Mouse (Mus musculus): Measurements from ENCODE around the gene Ptpn12. TPM values are rescaled to one million over a fixed set of nuclear protein-coding genes. Genes with fewer than 3 reads are reported as not detected.
A peak's percentile ranks its signal among the peaks of the same experiment; 100 is the strongest.

Ptpn12 gene
- polyA plus RNA-seq, 1 experiment from 2014 or later, result 22.5 TPM

DNA sequence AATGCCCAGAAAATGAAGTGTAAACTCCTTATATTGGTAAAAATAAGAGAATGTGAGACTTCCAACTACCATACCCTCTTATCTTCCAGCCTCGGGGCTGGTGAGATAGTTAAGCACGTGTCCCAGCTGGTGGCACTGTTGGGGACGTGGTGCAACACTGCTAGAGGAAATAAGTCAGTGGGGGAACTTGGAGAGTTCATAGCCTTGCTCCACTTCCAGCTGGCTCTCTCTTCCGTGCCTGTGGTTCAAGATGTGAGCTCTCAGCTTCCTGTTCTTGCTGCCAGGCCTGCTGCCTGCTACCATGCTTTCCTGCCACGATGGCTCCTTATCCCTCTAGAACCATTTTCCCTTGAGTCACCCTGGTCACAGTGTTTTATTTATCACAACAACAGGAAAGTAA, 114.5 kb downstream of the Ptpn12 start:
- peak; percentile 54; the same call in 1 of the 2 replicates for ATAC-seq (replicated peaks; ENCODE audit: insufficient number of reproducible peaks, low FRiP score, low TSS enrichment)
- no peaks in the 10 kb centered on the region for H3K9me3 ChIP-seq (replicated peaks; ENCODE audit: control insufficient read depth, low read length)
- 18% methylated on average over 5 of the region's 5 CpGs for WGBS (ENCODE audit: insufficient replicate concordance)
- H3K36me3 ChIP-seq (ENCODE audit: control insufficient read depth, insufficient read depth, low read length), result no peaks in the 10 kb centered on the region
- H3K9ac ChIP-seq (ENCODE audit: low read depth, low read length), result no peak overlapping the region
- H3K27ac ChIP-seq (ENCODE audit: low read depth, low read length), result peak overlapping the region; percentile 79
- H3K4me3 ChIP-seq (ENCODE audit: low read depth, low read length), result no peak overlapping the region
- no peaks in the 10 kb centered on the region for H3K27me3 ChIP-seq (ENCODE audit: control insufficient read depth, insufficient read depth, low read length)
- peaks cover 44% of the 10 kb centered on the region for H3K4me1 ChIP-seq (ENCODE audit: control insufficient read depth, insufficient read depth, low read length)
- no peak overlapping the region for H3K4me2 ChIP-seq

DNA sequence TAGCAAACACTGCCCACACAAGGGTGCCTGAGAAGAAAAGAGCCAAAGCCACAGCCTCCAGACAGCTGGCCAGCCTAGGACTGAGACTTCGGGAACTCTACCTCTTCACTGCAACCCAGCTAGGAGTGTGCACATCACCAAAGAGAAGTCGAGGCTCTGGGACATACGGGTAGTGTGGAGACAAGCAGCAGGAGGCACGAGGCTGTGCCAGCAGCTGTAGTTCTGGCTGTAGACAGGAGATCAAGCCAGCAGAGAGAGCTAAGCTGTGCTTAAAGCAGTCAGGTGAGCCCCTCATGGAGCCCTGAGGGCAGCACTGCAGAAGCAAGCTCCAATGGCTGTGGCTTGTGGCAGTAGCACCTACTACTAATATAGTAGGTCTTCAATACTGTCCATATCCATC, 115.0 kb downstream of the Ptpn12 start:
- WGBS (ENCODE audit: insufficient replicate concordance), result 58% methylated on average over 4 of the region's 4 CpGs
- ATAC-seq (replicated peaks; ENCODE audit: insufficient number of reproducible peaks, low FRiP score, low TSS enrichment), result no peak
- H3K27ac ChIP-seq (ENCODE audit: low read depth, low read length), result peak overlapping the region; percentile 79

DNA sequence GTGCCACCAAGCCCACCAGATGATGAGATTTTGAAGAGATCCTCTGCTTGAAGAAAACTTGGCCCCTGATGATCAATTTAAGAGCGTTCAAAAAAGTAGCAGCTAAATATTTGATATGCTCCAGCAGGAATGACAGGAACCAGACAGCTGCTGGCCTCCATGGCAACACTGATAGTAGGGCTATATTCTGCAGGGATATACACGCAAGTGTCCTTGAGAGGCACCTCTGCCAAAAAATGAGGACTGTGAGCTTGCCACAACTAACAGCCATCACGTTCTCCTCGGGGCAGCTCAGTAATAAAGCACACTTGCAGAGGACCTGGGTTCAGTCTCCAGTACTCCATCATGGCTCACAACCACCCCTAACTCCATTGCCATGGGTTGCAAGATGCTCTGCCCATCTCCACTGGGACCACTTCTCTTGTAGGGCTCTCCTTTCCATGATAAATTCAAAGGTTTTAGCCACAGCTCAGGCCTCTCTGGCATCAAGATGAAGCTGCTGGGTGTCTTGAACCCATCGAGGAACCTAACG, 115.6 kb downstream of the Ptpn12 start:
- no peak for ATAC-seq (replicated peaks; ENCODE audit: insufficient number of reproducible peaks, low FRiP score, low TSS enrichment)

More for the DNA sequence above, 115.0 kb downstream of the Ptpn12 start:
- H3K9ac ChIP-seq (ENCODE audit: low read depth, low read length), result no peak overlapping the region
- H3K27me3 ChIP-seq (ENCODE audit: control insufficient read depth, insufficient read depth, low read length), result no peaks in the 10 kb centered on the region
- H3K36me3 ChIP-seq (ENCODE audit: control insufficient read depth, insufficient read depth, low read length), result no peaks in the 10 kb centered on the region
- peaks cover 49% of the 10 kb centered on the region for H3K4me1 ChIP-seq (ENCODE audit: control insufficient read depth, insufficient read depth, low read length)
- no peak overlapping the region for H3K4me3 ChIP-seq (ENCODE audit: low read depth, low read length)
- no peaks in the 10 kb centered on the region for H3K9me3 ChIP-seq (replicated peaks; ENCODE audit: control insufficient read depth, low read length)
- peak overlapping the region; percentile 16; the same call in 1 of the 2 replicates for H3K4me2 ChIP-seq

DNA sequence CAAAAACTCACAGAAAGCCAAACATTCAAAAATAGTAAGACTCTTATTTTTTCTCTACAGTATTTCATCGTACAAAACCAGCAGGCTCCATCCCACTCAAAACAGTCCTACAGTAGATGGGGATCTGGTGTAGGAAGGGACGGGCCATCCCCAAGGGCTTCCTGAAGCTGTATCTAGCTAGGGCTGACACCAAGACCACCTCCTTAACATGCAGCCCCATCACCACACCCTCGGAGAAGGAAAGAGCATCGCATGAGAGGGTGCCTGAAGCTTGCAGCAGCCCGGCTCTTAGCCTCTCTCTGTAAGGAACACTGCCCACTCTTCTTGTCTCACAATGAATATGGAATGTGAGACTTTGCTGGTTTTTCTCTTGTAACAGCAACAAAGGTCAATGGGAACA, 117.2 kb downstream of the Ptpn12 start:
- WGBS (ENCODE audit: insufficient replicate concordance), result 44% methylated on average over 5 of the region's 5 CpGs
- ATAC-seq (replicated peaks; ENCODE audit: insufficient number of reproducible peaks, low FRiP score, low TSS enrichment), result no peak
- Histone ChIP-seq H3K4me1 (ENCODE audit: control insufficient read depth, insufficient read depth, low read length) (peaks cover 47% of the 10 kb centered on the region), H3K27ac (ENCODE audit: low read depth, low read length) (peak overlapping the region; percentile 79), H3K9me3 (replicated peaks; ENCODE audit: control insufficient read depth, low read length) (no peaks in the 10 kb centered on the region), H3K4me3 (ENCODE audit: low read depth, low read length) (no peak overlapping the region), H3K9ac (ENCODE audit: low read depth, low read length) (no peak overlapping the region), H3K4me2 (peak overlapping the region; percentile 2), H3K36me3 (ENCODE audit: control insufficient read depth, insufficient read depth, low read length) (no peaks in the 10 kb centered on the region), H3K27me3 (ENCODE audit: control insufficient read depth, insufficient read depth, low read length) (no peaks in the 10 kb centered on the region)

More for the DNA sequence above, 115.6 kb downstream of the Ptpn12 start:
- Histone ChIP-seq H3K9me3 (replicated peaks; ENCODE audit: control insufficient read depth, low read length) (no peaks in the 10 kb centered on the region), H3K4me2 (peak overlapping the region; percentile 16; the same call in 1 of the 2 replicates), H3K27me3 (ENCODE audit: control insufficient read depth, insufficient read depth, low read length) (no peaks in the 10 kb centered on the region), H3K36me3 (ENCODE audit: control insufficient read depth, insufficient read depth, low read length) (no peaks in the 10 kb centered on the region), H3K4me1 (ENCODE audit: control insufficient read depth, insufficient read depth, low read length) (peaks cover 47% of the 10 kb centered on the region), H3K27ac (ENCODE audit: low read depth, low read length) (peak overlapping the region; percentile 79), H3K4me3 (ENCODE audit: low read depth, low read length) (no peak overlapping the region), H3K9ac (ENCODE audit: low read depth, low read length) (no peak overlapping the region)
- 65% methylated on average over 6 of the region's 6 CpGs for WGBS (ENCODE audit: insufficient replicate concordance)

Other genes starting within 250 kb of the Ptpn12 start
- 38.9 and 50.4 TPM in 2 replicates for gene Phtf2, start 173.8 kb downstream of the Ptpn12 start, polyA plus RNA-seq (2014; fragmentation: Nextera tagmentation; extraction: Ambion mirVana)
- 46.7 and 51.8 TPM in 2 replicates for gene Tmem60, start 173.7 kb downstream of the Ptpn12 start, polyA plus RNA-seq (2014; fragmentation: Nextera tagmentation; extraction: Ambion mirVana)
- gene Rsbn1l, start 99.5 kb downstream of the Ptpn12 start, polyA plus RNA-seq (2014; fragmentation: Nextera tagmentation; extraction: Ambion mirVana), result 5.9 and 8.4 TPM in 2 replicates
- gene Gsap, start 130.3 kb upstream of the Ptpn12 start, polyA plus RNA-seq (2014; fragmentation: Nextera tagmentation; extraction: Ambion mirVana), result 0.39 and 1.4 TPM in 2 replicates

Measured in heart, embryonic 11.5 days (tissue).